Mouse (Mus musculus) midbrain, postnatal 0 days (tissue): Measurements from ENCODE around the gene Guk1. TPM values are rescaled to one million over a fixed set of nuclear protein-coding genes. Genes with fewer than 3 reads are reported as not detected.

Experiments
- ATAC-seq: fragments of 200-750 bp; cut with Nextera tagmentation; 2 replicates; pipeline ENCODE4 v1.8.0; 2017; ENCODE audit warnings: moderate number of reproducible peaks, mild to moderate bottlenecking, moderate TSS enrichment, moderate library complexity; ENCODE audit not compliant: low FRiP score
- DNase-seq: peaks from one replicate; pipeline ENCODE4 v3.0.0-alpha.2; 2015; ENCODE audit warnings: low spot score
- H3K27ac ChIP-seq: fragments of 300-500 bp; sonication (generic); 2 replicates; pipeline ENCODE4 v1.5.1; 2014; ENCODE audit warnings: low read depth, mild to moderate bottlenecking, low read length, mixed read lengths
- H3K27me3 ChIP-seq: fragments of 300-500 bp; sonication (generic); 2 replicates; pipeline ENCODE4 v1.6.1; 2014; ENCODE audit warnings: low read length, control low read depth, mixed read lengths; ENCODE audit not compliant: insufficient read depth
- H3K36me3 ChIP-seq: fragments of 300-500 bp; sonication (generic); 2 replicates; pipeline ENCODE4 v1.6.1; 2014; ENCODE audit warnings: low read length, control low read depth, mixed read lengths; ENCODE audit not compliant: insufficient read depth
- H3K4me1 ChIP-seq: fragments of 300-500 bp; sonication (generic); 2 replicates; pipeline ENCODE4 v1.6.1; 2014; ENCODE audit warnings: mild to moderate bottlenecking, control low read depth, antibody characterized with exemption, low read length, mixed read lengths; ENCODE audit not compliant: insufficient read depth
- H3K4me2 ChIP-seq: fragments of 300-500 bp; sonication (generic); 2 replicates; pipeline ENCODE4 v1.6.1; 2014; ENCODE audit warnings: low read depth, mild to moderate bottlenecking, low read length, mixed read lengths; ENCODE audit not compliant: poor library complexity, severe bottlenecking
- H3K4me3 ChIP-seq: fragments of 300-500 bp; sonication (generic); 2 replicates; pipeline ENCODE4 v1.5.1; 2014; ENCODE audit warnings: low read depth, mild to moderate bottlenecking, low read length, moderate library complexity
- H3K9ac ChIP-seq: fragments of 300-500 bp; sonication (generic); replicated peaks from 2 replicates; pipeline ENCODE4 v1.6.1; 2014; ENCODE audit warnings: mild to moderate bottlenecking, low read length, moderate library complexity, mixed read lengths; ENCODE audit not compliant: poor library complexity, severe bottlenecking
- H3K9me3 ChIP-seq: fragments of 300-500 bp; sonication (generic); 2 replicates; pipeline ENCODE4 v1.6.1; 2016; ENCODE audit warnings: low read length, control low read depth
- CTCF ChIP-seq: IDR thresholded peaks from 2 replicates; pipeline ENCODE4 v1.5.1; 2016; ENCODE audit warnings: antibody characterized with exemption, mild to moderate bottlenecking
- WGBS: fragments of 180-500 bp; shearing (Covaris S2); extraction: QIAGEN DNeasy Blood & Tissue Kit; methylation state at CpG from one replicate; pipeline ENCODE4 v1.1.7; 2014; 5-methylcytosine and 5-hydroxymethylcytosine counted together
- polyA plus RNA-seq: library from polyadenylated mRNA; unstranded; fragments of >200 nt; fragmentation: Nextera tagmentation; extraction: Ambion mirVana; gene quantifications from 2 replicates; pipeline ENCODE4 v1.2.1, GENCODE M21; 2015
- total RNA-seq: library from RNA; depleted of rRNA; stranded (reverse); fragments of >200 nt; gene quantifications from 2 replicates; pipeline ENCODE4 v1.2.3, GENCODE M21; 2014

Gene Guk1
- total and polyA plus RNA-seq, 2 experiments from 2014 or later, result 125 to 289 TPM

GRCm38 (mm10) chr11:59209003-59209441 lies 17.0 kb upstream of the Guk1 start:
- peak overlapping the region; percentile 92; the same call in 1 of the 2 replicates for H3K27ac ChIP-seq

GRCm38 (mm10) chr11:59208153-59208831 lies 16.3 kb upstream of the Guk1 start, which contains the start of gene 2310033P09Rik:
2310033P09Rik (plus strand) TSS chr11:59208321.
- under 1% methylated on average over 66 of the region's 67 CpGs for WGBS
- H3K27ac ChIP-seq, result peak within 1 kb of the TSS; percentile 92
- no peaks in the 10 kb centered on the region for H3K27me3 ChIP-seq
- DNase-seq (peak; percentile 97), ATAC-seq (peak; percentile 90)
- TF ChIP-seq CTCF, result no peak
- H3K9me3 ChIP-seq, result no peaks in the 10 kb centered on the region
- H3K36me3 ChIP-seq, result peaks cover 26% of the 10 kb centered on the region
- H3K4me1 ChIP-seq, result no peaks in the 10 kb centered on the region
- H3K9ac ChIP-seq, result peak within 1 kb of the TSS; percentile 91
- H3K4me2 ChIP-seq, result peak within 1 kb of the TSS; percentile 88
- peak within 1 kb of the TSS; percentile 92 for H3K4me3 ChIP-seq

More at GRCm38 (mm10) chr11:59209003-59209441, 17.0 kb upstream of the Guk1 start:
- peak overlapping the region; percentile 92 for H3K4me3 ChIP-seq
- ATAC-seq, result peak; percentile 61
- TF ChIP-seq CTCF, result peak; percentile 80
- H3K36me3 ChIP-seq, result peaks cover 26% of the 10 kb centered on the region
- H3K27me3 ChIP-seq, result no peaks in the 10 kb centered on the region
- H3K4me2 ChIP-seq, result peak overlapping the region; percentile 88
- H3K4me1 ChIP-seq, result no peaks in the 10 kb centered on the region
- no peaks in the 10 kb centered on the region for H3K9me3 ChIP-seq
- peak overlapping the region; percentile 91 for H3K9ac ChIP-seq
- peak; percentile 81 for DNase-seq
- WGBS, result 9% methylated on average over 18 of the region's 18 CpGs

- Histone ChIP-seq H3K36me3 (peaks cover 7% of the 10 kb centered on the region; the same call in 1 of the 2 replicates), H3K4me1 (peaks cover 5% of the 10 kb centered on the region; the same call in 1 of the 2 replicates), H3K27me3 (no peaks in the 10 kb centered on the region), H3K27ac (peak within 1 kb of the TSS; percentile 63), H3K9ac (peak within 1 kb of the TSS; percentile 78), H3K9me3 (no peaks in the 10 kb centered on the region), H3K4me2 (peak within 1 kb of the TSS; percentile 90), H3K4me3 (peak within 1 kb of the TSS; percentile 87)
- no peak for TF ChIP-seq CTCF
- under 1% methylated on average over 62 of the region's 63 CpGs for WGBS
- ATAC-seq, result peak; percentile 91
- peak; percentile 96 for DNase-seq
Measured at GRCm38 (mm10) chr11:59202081-59202995, 10.3 kb upstream of the Guk1 start, which contains the start of gene Mrpl55. Mrpl55 (plus strand) TSS chr11:59202486.

GRCm38 (mm10) chr11:59201216-59202002 lies 9.4 kb upstream of the Guk1 start:
- Histone ChIP-seq H3K27me3 (no peaks in the 10 kb centered on the region), H3K4me2 (peak overlapping the region; percentile 90), H3K4me1 (peaks cover 5% of the 10 kb centered on the region; the same call in 1 of the 2 replicates), H3K9ac (peak overlapping the region; percentile 78), H3K27ac (peak overlapping the region; percentile 63), H3K4me3 (peak overlapping the region; percentile 87), H3K36me3 (peaks cover 6% of the 10 kb centered on the region; the same call in 1 of the 2 replicates), H3K9me3 (no peaks in the 10 kb centered on the region)
- 36% methylated on average over 16 of the region's 16 CpGs for WGBS
- TF ChIP-seq CTCF, result no peak
- DNase-seq (no peak), ATAC-seq (peak; percentile 18; the same call in 1 of the 2 replicates)

- Histone ChIP-seq H3K4me2 (no peak overlapping the region), H3K4me1 (peaks cover 1% of the 10 kb centered on the region; the same call in 1 of the 2 replicates), H3K36me3 (no peaks in the 10 kb centered on the region), H3K27ac (no peak overlapping the region), H3K9me3 (no peaks in the 10 kb centered on the region), H3K9ac (no peak overlapping the region), H3K4me3 (no peak overlapping the region), H3K27me3 (no peaks in the 10 kb centered on the region)
- TF ChIP-seq CTCF, result no peak
- ATAC-seq, result no peak
- DNase-seq, result no peak
Measured at GRCm38 (mm10) chr11:59196230-59196629, 4.2 kb upstream of the Guk1 start.
